Mouse (Mus musculus) heart, embryonic 16.5 days (tissue): ENCODE measurements at regions not wholly inside any gene's neighbourhood (a gene's known extent, or its start where the extent isn't known, plus 50 kb on each side); places are given as distances from the start of the nearest gene placed in this dataset.

Experiments used
- ATAC-seq: fragments of 200-750 bp; cut with Nextera tagmentation; replicated peaks from 2 replicates; pipeline ENCODE4 v1.8.0; 2017; ENCODE audit warnings: moderate number of reproducible peaks; ENCODE audit not compliant: insufficient read depth, low FRiP score; ENCODE audit errors: extremely low read depth
- H3K27ac ChIP-seq: fragments of 300-500 bp; sonication (generic); 2 replicates; pipeline ENCODE4 v1.5.1; 2014; ENCODE audit warnings: mild to moderate bottlenecking, low read length, control low read depth, moderate library complexity
- H3K27me3 ChIP-seq: fragments of 300-500 bp; sonication (generic); 2 replicates; pipeline ENCODE4 v1.6.1; 2014; ENCODE audit warnings: low read length, mixed read lengths; ENCODE audit not compliant: control insufficient read depth, insufficient read depth
- H3K36me3 ChIP-seq: fragments of 300-500 bp; sonication (generic); 2 replicates; pipeline ENCODE4 v1.6.1; 2014; ENCODE audit not compliant: control insufficient read depth, insufficient read depth
- H3K4me1 ChIP-seq: fragments of 300-500 bp; sonication (generic); 2 replicates; pipeline ENCODE4 v1.6.1; 2014; ENCODE audit warnings: low read length, mixed read lengths; ENCODE audit not compliant: control insufficient read depth, insufficient read depth
- H3K4me2 ChIP-seq: fragments of 300-500 bp; sonication (generic); 2 replicates; pipeline ENCODE4 v1.6.1; 2014; ENCODE audit warnings: low read depth, mild to moderate bottlenecking, control low read depth, low read length
- H3K4me3 ChIP-seq: fragments of 300-500 bp; sonication (generic); 2 replicates; pipeline ENCODE4 v1.5.1; 2014; ENCODE audit warnings: mild to moderate bottlenecking, control low read depth, low read length
- H3K9ac ChIP-seq: fragments of 300-500 bp; sonication (generic); 2 replicates; pipeline ENCODE4 v1.6.1; 2014; ENCODE audit warnings: low read length, control low read depth
- H3K9me3 ChIP-seq: fragments of 300-500 bp; sonication (generic); replicated peaks from 2 replicates; pipeline ENCODE4 v1.6.1; 2016; ENCODE audit warnings: low read length; ENCODE audit not compliant: control insufficient read depth
- WGBS: fragments of 180-500 bp; shearing (Covaris S2); extraction: QIAGEN DNeasy Blood & Tissue Kit; methylation state at CpG from one replicate; pipeline ENCODE4 v1.1.7; 2014; 5-methylcytosine and 5-hydroxymethylcytosine counted together

GRCm38 (mm10) chr12:54479841-54480240, 176.5 kb downstream of the Sptssa start:
- Histone ChIP-seq H3K4me2 (no peak overlapping the region), H3K27me3 (no peaks in the 10 kb centered on the region), H3K4me3 (no peak overlapping the region), H3K36me3 (no peaks in the 10 kb centered on the region), H3K4me1 (no peaks in the 10 kb centered on the region), H3K9me3 (peaks cover 4% of the 10 kb centered on the region), H3K9ac (no peak overlapping the region), H3K27ac (no peak overlapping the region)
- 69% methylated on average over 1 of the region's 1 CpGs for WGBS
- ATAC-seq: no peak

GRCm38 (mm10) chr12:54472881-54473280, 183.5 kb downstream of the Sptssa start:
- 78% methylated on average over 5 of the region's 5 CpGs for WGBS
- Histone ChIP-seq H3K4me2 (no peak overlapping the region), H3K4me3 (no peak overlapping the region), H3K9me3 (peaks cover 4% of the 10 kb centered on the region; the same call in 1 of the 2 replicates), H3K9ac (no peak overlapping the region), H3K4me1 (no peaks in the 10 kb centered on the region), H3K36me3 (no peaks in the 10 kb centered on the region), H3K27ac (no peak overlapping the region), H3K27me3 (no peaks in the 10 kb centered on the region)
- ATAC-seq: no peak

DNA sequence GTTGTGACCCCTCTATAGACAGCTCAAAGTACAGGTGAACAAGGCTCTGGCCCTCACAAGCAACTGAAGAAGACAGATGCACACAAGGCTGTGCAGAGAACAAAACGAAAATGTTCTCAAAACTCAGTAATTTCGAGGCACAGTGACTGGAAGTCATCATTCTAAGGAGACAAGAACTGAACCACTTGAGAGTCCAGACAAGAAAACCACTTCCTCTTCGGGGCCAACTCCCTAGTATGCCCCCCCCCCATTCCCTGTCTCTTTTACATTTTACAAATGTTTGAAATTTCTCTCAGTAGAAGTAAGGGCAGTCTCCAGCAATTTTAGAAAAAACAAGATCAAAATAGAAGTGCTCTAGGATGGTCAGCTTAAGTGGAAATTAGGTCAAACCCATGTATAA, 184.0 kb downstream of the Sptssa start:
- H3K27me3 ChIP-seq: no peaks in the 10 kb centered on the region
- no peak overlapping the region for H3K4me3 ChIP-seq
- 48% methylated on average over 3 of the region's 3 CpGs for WGBS
- ATAC-seq: no peak
- H3K9ac ChIP-seq: no peak overlapping the region
- no peaks in the 10 kb centered on the region for H3K4me1 ChIP-seq
- no peak overlapping the region for H3K4me2 ChIP-seq
- H3K9me3 ChIP-seq: peaks cover 4% of the 10 kb centered on the region; the same call in 1 of the 2 replicates
- H3K36me3 ChIP-seq: no peaks in the 10 kb centered on the region
- H3K27ac ChIP-seq: no peak overlapping the region

DNA sequence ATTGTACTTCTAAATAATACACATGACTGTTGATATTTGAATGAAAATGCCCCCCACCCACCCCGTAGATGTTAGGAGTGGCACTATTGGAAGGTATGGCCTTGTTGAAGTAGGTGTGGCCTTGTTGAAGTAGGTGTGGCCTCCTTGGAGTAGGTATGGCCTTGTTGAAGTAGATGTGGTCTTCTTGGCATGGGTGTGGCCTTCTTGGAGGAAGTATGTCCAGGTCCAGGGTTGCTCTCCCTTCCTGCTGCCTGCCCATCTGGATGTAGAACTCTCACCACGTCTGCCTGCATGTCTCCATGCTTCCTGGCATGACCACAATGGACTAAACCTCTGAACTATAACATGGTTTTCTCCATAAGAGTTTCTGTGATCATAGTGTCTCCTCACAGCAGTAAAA, 188.7 kb downstream of the Sptssa start:
- 73% methylated on average over 2 of the region's 2 CpGs for WGBS
- H3K4me2 ChIP-seq: no peak overlapping the region
- no peak for ATAC-seq

DNA sequence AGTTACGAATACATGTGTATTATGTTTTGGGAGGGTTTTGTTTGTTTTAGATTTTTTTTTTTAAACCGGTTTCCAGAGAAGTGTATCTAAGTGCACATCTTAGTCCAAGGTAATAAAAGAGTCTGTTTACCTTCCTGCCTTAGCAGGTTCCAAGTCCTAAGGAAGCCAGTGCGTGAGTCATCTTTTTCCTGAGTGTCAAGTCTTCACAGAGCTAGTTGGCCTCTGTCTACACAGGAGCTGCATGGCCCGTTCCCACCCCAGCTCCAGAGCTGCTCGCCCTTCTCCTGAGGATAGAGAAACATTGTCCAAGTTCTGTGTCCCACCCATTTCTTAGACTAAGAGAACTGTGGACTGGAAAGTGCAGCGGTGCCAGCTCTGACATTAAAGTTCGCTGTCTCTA, 192.6 kb downstream of the Sptssa start:
- H3K4me1 ChIP-seq: peaks cover 11% of the 10 kb centered on the region
- no peak overlapping the region for H3K27ac ChIP-seq
- H3K9ac ChIP-seq: no peak overlapping the region
- H3K4me3 ChIP-seq: no peak overlapping the region
- ATAC-seq: no peak
- no peaks in the 10 kb centered on the region for H3K9me3 ChIP-seq
- no peaks in the 10 kb centered on the region for H3K27me3 ChIP-seq
- no peaks in the 10 kb centered on the region for H3K36me3 ChIP-seq
- 71% methylated on average over 7 of the region's 7 CpGs for WGBS
- H3K4me2 ChIP-seq: no peak overlapping the region

More for the DNA sequence above, 188.7 kb downstream of the Sptssa start:
- Histone ChIP-seq H3K4me3 (no peak overlapping the region), H3K9ac (no peak overlapping the region), H3K27me3 (no peaks in the 10 kb centered on the region), H3K36me3 (no peaks in the 10 kb centered on the region), H3K27ac (no peak overlapping the region), H3K9me3 (no peaks in the 10 kb centered on the region), H3K4me1 (no peaks in the 10 kb centered on the region)

- no peak overlapping the region for H3K4me3 ChIP-seq
Observed at GRCm38 (mm10) chr12:54461411-54461810, 195.0 kb downstream of the Sptssa start.

GRCm38 (mm10) chr12:54460135-54460523, 196.2 kb downstream of the Sptssa start:
- ATAC-seq: peak; percentile 45
- H3K36me3 ChIP-seq: no peaks in the 10 kb centered on the region
- H3K27me3 ChIP-seq: no peaks in the 10 kb centered on the region
- no peak overlapping the region for H3K9ac ChIP-seq
- no peaks in the 10 kb centered on the region for H3K9me3 ChIP-seq
- H3K27ac ChIP-seq: no peak overlapping the region
- H3K4me1 ChIP-seq: peaks cover 11% of the 10 kb centered on the region
- no peak overlapping the region for H3K4me3 ChIP-seq
- no peak overlapping the region for H3K4me2 ChIP-seq
- 40% methylated on average over 7 of the region's 7 CpGs for WGBS

More at GRCm38 (mm10) chr12:54461411-54461810, 195.0 kb downstream of the Sptssa start:
- Histone ChIP-seq H3K27me3 (no peaks in the 10 kb centered on the region), H3K4me1 (peaks cover 11% of the 10 kb centered on the region), H3K27ac (no peak overlapping the region), H3K4me2 (no peak overlapping the region), H3K9ac (no peak overlapping the region), H3K9me3 (no peaks in the 10 kb centered on the region), H3K36me3 (no peaks in the 10 kb centered on the region)
- WGBS: 73% methylated on average over 3 of the region's 3 CpGs
- ATAC-seq: no peak

- Histone ChIP-seq H3K4me3 (no peak overlapping the region), H3K4me1 (peaks cover 11% of the 10 kb centered on the region), H3K27me3 (no peaks in the 10 kb centered on the region), H3K4me2 (peak overlapping the region; percentile 29; the same call in 1 of the 2 replicates), H3K9ac (no peak overlapping the region), H3K36me3 (no peaks in the 10 kb centered on the region), H3K27ac (no peak overlapping the region), H3K9me3 (no peaks in the 10 kb centered on the region)
- 21% methylated on average over 11 of the region's 11 CpGs for WGBS
- peak; percentile 67; the same call in 1 of the 2 replicates for ATAC-seq
Observed at GRCm38 (mm10) chr12:54459462-54460134, 196.8 kb downstream of the Sptssa start.

GRCm38 (mm10) chr12:54456731-54457130, 199.6 kb downstream of the Sptssa start:
- H3K9me3 ChIP-seq: no peaks in the 10 kb centered on the region
- H3K27ac ChIP-seq: no peak overlapping the region
- no peak overlapping the region for H3K4me3 ChIP-seq
- H3K27me3 ChIP-seq: no peaks in the 10 kb centered on the region
- no peak overlapping the region for H3K4me2 ChIP-seq
- 89% methylated on average over 8 of the region's 8 CpGs for WGBS
- H3K36me3 ChIP-seq: no peaks in the 10 kb centered on the region
- no peak overlapping the region for H3K9ac ChIP-seq
- no peak for ATAC-seq
- peaks cover 11% of the 10 kb centered on the region for H3K4me1 ChIP-seq
